Mouse (Mus musculus) layer of hippocampus, postnatal 10 days (tissue): ENCODE results near the gene Cep112. TPM values are rescaled to one million over a fixed set of nuclear protein-coding genes. Genes with fewer than 3 reads are reported as not detected.

Experiments used
- DNase-seq, 2 experiments: peaks; one replicate each; pipeline ENCODE4 v3.0.0; 2021; ENCODE audit warnings: low spot score in 2 of 2
- total RNA-seq, 2 experiments: library from RNA; stranded (reverse); gene quantifications; 2 replicates each; pipeline ENCODE4 v1.2.3; 2021

Gene Cep112
- total RNA-seq, 2 experiments from 2014 or later, result 16.1 to 19.6 TPM

DNA sequence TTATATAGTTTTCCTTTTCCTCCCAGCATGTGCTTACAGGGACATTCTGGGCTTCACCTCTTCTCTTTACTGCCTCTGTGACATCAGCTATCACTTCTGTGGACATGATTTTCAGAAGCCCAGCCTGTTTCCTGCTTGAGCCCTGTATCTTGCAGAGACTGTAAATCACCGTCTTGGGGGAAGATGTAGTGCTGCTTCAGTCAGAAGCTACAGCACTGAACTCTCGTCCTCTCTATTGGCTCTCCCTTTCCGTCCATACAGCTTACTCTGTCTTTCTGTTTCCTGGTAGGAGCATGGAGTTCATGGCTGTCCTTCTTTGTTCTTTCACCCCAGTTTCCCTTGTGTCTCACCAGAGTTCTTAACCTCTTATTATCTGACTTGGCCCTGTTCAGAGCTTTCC lies 352.2 kb downstream of the Cep112 start:
- no peak for DNase-seq

DNA sequence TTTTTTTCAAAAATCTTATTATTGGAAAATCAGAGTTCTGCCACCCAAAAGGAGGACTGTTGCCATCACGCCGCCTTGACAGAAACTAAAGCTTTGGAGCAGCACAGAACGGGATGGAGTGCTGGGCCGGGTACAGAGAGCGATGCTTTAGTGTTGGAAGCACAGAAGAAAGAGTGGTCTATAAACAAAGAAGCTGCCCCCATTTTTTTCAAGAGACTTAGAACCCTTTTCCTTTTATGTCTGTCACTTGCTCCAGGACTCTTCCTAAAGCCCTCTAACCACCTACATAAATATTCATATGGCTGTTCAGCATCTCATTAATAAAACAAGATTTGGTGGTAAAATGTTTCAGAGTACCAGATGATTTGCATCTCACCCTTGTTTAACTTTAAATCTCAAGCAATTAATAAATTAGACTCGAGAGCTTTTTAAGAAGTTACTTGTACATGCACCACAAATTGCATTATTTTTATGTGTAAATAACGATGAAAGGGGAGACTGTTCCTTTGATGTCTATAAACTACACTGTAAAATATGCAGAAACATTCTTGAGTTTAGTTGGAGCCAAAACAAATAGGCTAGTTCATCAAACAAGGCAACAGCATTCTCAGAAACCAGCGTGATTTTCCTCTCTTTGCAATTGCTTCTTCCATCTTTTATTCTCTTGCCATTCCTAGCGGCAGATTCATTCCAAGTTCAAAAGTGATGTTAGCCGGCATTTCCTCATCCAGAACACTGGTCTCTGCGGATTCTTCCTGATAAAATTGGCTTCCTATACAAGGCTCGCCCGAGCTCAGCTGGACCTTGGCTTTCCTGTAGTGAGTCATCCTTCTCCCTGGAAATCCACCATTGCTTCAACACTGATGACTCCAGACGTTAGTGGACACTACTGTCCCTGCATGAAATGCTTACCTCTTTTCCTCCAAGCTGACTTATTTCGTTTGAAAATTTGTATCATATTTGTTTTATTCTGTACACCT lies 355.6 kb downstream of the Cep112 start:
- no peak for DNase-seq

DNA sequence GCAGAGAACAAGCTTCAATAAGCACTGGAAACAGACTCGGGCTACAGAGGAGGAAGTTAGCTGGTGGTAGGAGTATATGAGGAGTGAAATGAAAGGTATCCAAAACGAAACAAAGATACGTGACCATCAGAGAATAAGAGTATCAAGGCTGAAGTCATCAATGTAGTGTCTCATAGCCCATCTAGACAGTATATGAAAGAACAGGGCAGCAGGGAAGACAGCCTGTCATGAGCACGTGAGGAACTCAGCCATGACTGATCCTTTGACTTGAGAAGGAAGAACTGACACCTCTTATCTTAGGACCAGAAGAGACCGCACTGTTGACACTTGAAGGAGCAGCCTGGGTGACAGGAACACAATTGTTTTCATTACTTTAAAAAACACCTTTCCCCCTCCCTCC lies 373.4 kb downstream of the Cep112 start:
- no peak for DNase-seq

DNA sequence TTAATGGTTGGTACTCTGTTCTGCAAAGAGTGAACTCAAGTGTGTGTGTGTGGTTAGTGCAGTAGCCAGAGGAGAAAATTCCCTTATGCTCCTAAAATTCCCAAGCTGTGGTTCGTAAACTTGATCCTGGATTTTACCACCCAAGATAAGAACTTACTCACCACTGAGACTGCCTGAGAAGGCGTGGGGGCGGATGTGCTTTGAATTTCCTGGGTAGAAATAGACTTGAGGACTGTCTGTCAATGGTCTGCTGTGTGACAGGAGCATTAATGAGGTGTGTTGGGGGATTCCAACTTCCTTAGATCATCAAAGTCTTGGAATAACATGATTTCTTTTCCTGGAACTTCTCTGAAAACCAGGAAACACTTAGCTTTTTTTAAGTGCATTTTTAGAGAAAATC lies 374.7 kb downstream of the Cep112 start:
- DNase-seq, result no peak

DNA sequence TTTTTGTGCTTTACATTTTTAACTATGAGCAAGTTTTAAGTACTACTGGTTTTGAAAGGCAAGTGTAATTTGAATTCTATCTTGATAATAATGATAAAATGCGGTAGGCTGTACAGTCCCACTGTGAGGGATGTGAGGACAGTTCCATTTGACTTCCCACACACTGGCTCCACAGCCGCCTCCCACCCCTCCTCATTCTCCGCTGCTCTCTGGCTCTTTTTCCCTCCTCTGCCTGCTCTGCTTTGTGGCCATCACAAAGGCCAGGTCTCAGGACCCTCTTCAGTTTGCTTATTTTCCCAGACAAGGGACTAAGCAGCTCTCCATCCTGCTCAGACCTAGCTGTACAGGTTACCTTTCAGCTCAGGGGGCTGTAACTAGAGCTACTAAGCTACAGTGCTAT lies 379.0 kb downstream of the Cep112 start:
- DNase-seq, result no peak

DNA sequence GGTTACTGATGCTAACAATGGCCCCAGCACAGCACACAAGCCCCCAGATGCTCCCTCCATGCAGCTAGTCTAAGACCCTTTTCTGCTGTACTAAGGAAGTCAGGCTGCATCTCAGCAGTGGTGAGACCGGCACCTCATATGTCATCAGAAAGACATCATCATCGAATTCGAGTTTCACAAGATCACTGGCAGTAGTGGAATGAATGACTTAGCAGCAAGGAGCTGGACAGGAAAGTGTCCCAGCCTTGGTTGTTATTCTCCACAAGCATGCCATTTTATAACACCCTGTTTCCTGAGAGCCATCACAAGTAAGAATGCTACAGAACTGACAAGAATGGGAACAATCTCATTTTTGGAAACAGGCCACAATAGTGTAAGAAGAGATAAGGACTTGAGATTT lies 381.0 kb downstream of the Cep112 start:
- no peak for DNase-seq

DNA sequence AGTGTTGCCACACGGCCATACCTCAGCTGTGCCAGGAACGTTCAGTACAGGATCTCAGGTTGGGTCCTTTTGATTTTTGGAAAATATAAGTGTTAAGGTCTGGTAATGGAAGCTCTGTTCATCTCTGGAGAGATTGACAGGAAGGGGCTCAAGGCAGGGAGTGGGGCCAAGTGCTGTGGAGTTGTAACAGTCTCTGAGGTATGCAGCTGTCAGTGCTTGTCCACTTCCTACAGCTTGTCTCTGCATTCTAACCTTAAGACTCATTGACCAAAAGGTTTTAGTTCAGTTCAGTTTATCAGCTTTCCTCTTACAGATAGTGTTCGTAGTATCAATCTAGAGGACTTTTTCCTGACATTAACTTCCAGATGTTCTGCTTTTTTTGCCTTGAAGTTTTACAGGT lies 384.6 kb downstream of the Cep112 start:
- no peak for DNase-seq

DNA sequence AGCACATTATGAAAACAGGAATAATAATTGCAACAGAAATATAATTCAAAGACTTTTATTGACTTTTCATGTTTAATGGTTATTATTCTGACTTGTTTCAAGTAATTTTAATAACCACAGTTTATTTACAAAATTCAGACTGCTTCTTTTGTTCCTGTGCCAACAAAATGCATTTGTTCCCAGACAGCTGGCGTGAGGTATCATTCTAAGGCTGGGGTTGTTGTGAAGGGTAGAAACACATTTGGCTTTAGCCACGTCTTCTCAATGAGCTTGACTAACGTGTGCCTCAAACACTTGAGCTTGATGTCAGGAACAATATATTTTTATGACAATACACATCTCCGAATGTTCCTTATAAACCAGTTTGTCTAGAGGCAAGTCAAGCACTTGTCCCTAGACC lies 396.8 kb downstream of the Cep112 start:
- DNase-seq, result no peak

DNA sequence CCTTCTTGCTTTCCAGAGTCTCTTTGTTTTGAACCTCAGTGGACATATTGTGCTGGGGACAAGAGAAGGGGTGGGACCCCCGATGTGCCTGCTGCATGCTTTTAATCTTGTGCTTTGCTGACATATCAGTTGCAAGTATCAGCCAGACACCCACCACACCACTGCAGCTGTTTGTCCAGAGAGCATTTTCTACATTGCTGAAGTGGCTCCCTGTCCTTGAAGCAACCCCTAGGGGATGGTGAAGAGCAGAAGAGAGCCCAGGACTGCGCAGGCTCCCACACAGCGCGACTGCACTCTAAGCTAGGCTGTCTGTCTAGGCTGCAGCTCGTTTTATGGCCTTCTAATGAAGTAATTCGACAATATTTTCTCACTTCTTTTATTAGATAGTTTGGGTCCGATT lies 397.3 kb downstream of the Cep112 start:
- DNase-seq, result peak in 1 of 2 experiments; percentile 17

DNA sequence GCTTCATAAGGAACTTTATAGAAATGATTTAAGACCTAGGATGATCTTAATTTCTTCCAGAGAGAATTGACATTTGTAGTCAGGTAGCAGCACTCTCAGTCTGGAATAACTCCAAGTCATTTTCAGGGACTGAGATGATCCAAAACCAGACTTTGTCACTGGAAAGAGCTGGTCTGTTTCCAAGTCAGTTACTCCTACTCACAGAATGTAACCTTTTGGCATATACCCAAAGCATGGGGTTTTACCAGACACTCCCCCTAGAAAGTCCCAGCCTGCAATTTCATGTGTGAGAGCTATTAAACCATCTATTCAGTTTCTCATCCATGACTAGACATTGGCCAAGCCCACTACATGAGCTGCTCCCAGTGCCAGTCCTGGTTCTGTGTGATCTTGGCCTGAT lies 402.3 kb downstream of the Cep112 start:
- no peak for DNase-seq

DNA sequence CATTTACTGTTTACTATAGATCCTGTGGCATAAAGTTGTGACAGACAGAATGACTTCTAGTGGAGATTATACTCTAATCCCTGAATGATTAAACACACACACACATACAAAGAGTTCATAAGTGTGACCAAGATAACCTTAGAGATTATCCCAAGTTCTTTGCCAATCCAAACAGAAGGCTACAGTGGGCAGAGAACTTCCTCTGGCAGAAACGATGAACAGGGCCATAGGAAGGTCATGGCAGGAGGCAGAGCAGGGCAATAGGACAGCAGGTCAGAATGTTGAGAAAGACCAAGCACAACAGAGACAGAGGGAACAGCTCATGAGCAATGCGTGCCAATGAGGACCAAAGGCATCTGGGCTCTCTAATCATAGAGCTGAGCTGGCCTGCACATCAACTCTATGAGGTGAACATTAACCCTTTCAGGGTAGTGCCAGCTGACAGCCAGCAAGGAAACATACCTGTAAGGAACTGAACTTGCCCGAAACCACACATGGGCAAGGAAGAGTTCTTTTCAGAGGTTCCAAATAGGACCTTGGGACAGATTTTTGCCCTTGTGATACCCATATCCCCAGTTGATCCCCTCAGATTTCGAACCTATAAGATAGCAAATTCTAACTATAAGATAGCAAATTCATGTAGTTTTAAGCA lies 403.5 kb downstream of the Cep112 start:
- DNase-seq, result no peak

DNA sequence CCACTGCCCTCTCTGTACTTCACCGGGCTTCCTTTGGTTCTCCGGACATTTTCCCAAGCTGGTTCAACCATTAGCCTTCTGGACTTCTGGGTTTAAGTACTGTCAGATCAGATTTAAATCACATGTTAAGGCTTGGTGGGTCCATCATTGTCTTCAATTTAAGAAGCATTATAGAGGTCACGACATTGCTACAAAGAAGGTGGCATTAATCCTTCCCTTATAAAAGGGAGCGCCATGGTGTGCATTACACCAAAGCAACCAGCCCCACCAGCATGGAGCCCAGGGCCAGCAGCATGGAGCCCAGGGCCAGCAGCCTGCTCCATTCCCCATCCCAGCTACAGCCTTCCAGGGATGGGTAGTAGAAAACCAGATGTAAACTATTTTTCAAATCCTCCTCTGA lies 411.7 kb downstream of the Cep112 start:
- DNase-seq, result no peak

DNA sequence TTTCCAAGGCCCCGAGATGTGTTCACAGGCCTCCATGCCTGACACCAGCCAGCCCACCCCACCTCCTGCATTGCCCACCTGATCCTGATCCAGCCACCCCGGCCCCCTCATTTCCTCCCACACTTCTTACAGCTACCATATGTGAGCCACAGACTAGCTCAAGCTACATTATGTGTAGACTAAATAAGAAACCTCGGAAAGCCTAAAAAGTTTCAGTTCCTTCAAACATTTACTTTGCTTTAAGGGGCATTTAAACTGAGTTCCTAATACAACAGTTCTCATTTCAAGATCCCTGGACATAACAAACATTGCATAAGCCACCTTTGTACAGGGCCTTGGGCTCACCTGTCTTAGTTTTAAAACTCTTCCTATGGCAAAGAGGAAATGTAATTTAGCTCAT lies 415.2 kb downstream of the Cep112 start:
- no peak for DNase-seq

DNA sequence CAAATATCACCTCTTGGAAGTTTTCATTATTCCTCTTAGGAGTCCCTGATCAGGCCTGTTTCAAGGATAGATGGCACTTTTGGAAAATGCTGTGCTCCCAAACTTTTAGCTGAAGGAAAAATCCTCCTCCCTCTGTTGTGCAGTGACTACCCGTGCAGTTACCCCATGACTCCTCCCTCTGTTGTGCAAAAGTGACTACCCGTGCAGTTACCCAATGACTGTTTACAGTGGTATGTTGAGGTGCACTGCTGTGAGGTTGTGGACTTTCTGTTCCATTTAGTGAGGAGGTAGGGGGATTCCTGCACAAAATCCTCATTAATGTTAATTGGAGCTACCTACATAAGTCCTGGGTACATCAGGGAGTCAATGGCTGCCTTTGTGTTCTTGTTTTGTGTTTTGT lies 417.8 kb downstream of the Cep112 start:
- DNase-seq, result no peak

DNA sequence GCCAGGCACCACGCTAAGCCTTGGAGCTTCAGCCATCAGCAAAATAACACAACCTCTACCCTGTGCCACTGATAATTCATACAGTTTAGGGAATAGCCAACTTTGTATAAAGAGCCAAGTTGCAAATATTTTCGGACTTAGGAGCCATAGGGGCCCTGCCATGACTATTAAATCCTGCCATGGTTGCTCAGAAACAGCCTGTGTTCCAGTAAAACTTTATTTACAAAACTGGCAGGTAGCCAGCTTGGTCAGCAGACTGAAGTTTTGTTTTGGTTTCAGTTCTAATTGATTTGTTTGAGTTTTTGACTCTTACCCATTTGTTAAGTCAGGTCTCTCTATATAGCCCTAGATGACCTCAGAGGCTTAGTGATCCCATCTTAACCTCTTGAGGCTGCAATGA lies 421.0 kb downstream of the Cep112 start:
- no peak for DNase-seq

DNA sequence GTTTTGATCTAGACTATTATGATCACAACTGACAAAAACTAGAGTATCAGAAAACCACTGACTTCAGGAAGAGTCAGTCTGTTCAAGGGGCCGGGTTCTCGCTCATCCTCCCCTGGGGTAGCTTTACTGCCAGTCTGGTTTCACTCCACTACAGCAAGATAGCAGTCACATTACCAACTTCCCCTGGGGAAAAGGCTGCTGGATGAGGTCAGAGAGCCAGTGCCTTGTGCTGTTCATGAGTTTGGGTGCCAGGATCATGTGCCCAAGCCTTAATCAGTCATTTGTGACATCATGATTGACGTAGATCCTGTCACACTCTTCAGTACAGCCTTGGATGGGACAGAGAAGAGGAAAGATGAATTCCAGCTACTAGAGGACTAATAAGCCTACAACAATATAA lies 421.5 kb downstream of the Cep112 start:
- DNase-seq, result no peak

DNA sequence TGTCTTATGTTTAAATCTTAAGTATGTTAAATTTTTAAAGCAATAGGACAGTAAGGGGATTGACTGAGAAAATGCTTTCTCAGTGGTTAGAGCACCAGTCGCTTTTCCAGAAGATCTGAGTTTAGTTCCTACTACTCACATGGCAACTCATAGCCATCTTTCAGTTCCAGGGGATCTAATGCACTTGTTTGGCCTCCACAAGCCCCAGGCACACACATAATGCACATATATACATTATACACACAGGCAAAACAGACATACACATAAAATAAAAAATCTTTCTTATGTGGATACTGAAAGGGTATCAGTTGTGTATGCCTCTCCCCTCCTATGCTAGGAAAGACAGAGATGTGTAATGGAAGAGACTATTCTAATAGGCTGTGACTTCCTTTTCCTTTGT lies 426.8 kb downstream of the Cep112 start:
- no peak for DNase-seq

DNA sequence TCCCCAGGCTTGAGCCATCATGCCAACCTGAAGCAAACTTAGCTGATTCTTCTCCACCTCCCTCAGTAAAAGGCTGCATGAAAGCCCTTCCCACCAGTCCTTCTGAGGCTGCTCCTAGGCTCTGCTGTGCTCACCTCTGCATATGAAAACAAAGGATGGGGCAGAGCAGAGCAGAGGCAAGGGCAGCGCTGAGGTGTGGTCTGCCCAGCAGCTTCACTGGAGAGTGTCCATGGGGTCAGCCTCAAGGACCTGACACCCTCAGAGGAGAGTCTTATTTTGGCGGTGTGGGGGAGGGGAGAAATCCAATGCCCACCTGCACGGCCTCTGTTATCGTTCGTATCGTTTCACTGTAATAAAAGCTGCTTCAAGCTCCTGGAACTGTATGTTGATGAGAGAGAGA lies 432.3 kb downstream of the Cep112 start:
- no peak for DNase-seq

DNA sequence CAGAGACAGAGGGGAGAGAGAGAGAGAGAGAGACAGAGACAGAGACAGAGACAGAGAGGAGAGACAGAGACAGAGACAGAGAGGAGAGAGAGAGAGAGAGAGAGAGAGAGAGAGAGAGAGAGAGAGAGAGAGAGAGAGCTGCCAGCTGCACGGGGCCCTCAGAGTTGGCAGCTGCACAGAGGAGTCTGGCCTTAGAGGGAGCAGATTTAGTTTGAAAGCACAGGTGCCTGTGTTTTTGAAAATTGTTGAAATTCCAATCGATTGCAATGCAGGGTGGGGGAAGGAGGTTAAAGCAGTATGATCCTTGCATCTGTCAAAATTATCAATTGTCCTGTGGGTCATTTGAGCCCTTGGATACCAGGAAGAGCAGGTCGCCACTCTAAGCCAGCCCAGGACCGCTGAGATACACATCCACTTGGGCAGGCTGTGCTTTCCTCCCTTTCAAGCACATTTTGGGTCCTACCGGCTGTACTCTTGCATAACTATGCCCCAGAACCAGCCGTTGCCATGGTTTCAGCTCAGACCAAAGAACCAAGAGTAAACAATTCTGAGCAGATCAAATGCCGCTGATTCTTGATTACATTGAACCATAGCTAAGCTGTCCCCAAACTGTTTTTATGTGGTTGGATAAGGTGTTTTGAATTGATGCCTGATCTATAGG lies 432.8 kb downstream of the Cep112 start:
- peak; percentile 24 to 43 for DNase-seq

DNA sequence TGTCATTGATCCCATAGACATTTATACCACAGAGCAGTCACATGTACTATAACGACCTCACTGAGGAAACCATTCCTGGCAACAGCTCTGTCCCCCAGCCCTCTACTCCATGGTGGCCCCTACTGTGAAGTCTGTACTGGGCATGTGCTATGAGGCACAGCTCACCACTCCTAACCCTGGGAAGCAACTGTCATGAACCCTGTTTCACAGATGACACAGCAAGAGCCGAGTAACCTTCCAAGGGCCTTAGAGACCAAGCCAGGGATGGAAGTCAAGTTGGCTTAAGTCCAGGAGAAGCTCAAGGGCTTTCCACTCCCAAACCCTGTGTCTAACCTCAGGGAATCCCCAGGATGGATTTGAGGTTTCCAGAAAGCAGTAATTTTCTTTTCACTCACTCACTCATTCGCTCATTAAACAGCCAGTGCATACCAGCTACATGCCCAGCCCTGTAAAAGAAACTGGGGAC lies 433.4 kb downstream of the Cep112 start:
- DNase-seq, result peak in 1 of 2 experiments; percentile 13

DNA sequence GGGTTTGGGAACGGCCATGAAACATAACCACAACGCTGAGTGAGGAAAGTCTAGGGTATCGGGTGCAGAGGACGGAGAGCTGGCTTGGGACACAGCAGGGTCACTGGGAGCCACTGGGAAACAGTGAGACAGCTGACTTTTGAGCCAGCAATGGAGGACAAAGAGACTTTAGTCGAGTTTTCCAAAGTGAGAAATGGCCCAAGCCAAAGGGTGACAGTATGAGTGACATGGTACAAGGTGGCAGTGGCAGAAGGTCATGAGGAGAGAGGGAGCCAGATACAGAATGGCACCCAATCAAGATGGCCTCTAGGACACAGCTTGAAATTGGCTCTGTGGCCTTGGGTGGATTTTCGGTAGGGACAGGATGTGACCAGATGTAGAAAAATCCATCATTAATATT lies 433.9 kb downstream of the Cep112 start:
- no peak for DNase-seq

DNA sequence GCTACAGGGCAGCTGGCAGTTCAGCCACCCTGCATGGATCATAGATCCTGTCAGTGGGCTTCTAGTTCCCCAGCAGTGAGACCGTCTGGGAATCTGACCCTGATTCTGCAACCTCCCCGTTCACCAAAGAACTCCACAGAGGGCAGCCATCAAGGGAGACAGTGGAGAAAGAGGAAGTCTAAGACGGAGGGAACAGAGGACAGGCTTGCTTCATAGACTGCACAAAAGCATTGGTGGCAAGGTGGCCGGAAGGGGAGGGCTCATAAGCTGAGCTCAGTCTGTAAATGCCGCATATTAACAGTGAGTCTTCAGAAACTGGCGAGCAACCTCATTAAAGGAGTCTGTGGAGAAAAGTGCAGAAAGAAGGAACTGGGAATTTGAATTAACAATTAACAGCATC lies 437.4 kb downstream of the Cep112 start:
- no peak for DNase-seq
